Mouse (Mus musculus) pancreas, adult 10 weeks (tissue): ENCODE results near the gene 9530068E07Rik. TPM values are rescaled to one million over a fixed set of nuclear protein-coding genes. Genes with fewer than 3 reads are reported as not detected.

Experiments used
- polyA plus RNA-seq: library from polyadenylated mRNA; stranded (reverse); fragments of 350-450 nt; fragmentation: Illumina TruSeq; extraction: RNeasy Lipid Tissue Mini Kit (QIAGEN cat#74804); gene quantifications from one replicate; pipeline ENCODE4 v1.2.3, GENCODE M21; 2015; ENCODE audit warnings: low read depth, low replicate concordance; ENCODE audit not compliant: insufficient read depth

The 9530068E07Rik gene
- polyA plus RNA-seq, result 20.4 TPM

GRCm38 (mm10) chr11:52395940-52396596 is at the start of gene 9530068E07Rik:
Gene 9530068E07Rik, plus strand, starts transcription at chr11:52396428.

DNA sequence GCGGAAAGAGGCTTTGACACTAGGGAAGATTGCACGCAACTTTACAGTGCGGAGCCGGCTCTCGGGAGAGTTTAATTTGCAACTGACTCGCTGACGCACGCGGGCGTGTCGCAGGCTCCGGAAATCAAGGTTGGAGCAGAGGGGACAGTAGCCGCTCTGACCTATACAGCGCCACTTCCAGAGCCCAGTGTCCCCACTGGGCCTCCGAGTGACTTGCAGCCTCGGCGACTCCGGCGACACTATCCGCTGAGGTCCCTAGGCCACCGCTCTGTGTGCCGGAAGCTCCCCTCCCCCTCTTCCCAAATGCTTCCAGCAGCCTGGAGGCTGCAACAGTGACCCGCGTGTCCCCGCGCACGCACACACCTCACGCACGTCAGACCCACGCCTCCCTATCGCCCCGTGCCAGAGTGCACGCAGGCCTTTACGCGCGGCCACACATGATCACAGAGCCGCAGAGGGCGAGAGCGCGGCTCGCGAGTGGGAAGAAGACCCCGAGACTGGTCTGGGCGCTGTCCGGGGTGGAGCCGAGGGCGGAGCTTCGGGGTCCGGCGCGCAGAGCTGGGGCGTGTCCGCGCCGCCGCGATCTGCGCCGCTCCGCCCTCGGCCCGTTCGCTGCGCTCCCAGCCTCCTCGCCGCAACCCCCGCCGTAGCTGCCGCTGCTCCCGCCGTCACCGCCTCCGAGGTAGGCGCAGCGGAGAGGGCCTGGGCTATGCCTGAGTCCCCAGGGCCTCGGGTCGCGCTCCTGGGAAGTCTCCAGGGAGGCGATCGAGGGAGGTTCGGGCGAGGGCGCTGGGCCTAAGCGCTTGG is 35.6 kb upstream of the 9530068E07Rik start, which contains the start of gene Vdac1:
TSS of gene Vdac1 (plus strand) at position 390 of the 807 bp plus-strand sequence.

Other genes with a start within 250 kb of the 9530068E07Rik start
- gene Olfr1371, start 182.4 kb upstream of the 9530068E07Rik start, polyA plus RNA-seq, result not detected
- 42.1 TPM for gene Skp1a, start 164.4 kb upstream of the 9530068E07Rik start, polyA plus RNA-seq
- gene Tcf7, start 113.4 kb upstream of the 9530068E07Rik start, polyA plus RNA-seq, result 1.2 TPM
- 27.2 TPM for gene Vdac1, start 35.6 kb upstream of the 9530068E07Rik start, polyA plus RNA-seq